Mouse (Mus musculus) erythroid progenitor cell, adult 5-6 weeks (primary cell): ENCODE results near the gene Mapt. TPM values are rescaled to one million over a fixed set of nuclear protein-coding genes. Genes with fewer than 3 reads are reported as not detected.

Experiments used
- ATAC-seq: replicated peaks from 2 replicates; pipeline ENCODE4 v1.8.0; 2016; ENCODE audit warnings: moderate number of reproducible peaks, mild to moderate bottlenecking, moderate TSS enrichment, inconsistent platforms; ENCODE audit not compliant: poor library complexity, low FRiP score, severe bottlenecking
- total RNA-seq, 2 experiments: library from RNA; stranded (forward) in 1 of 2; stranded (reverse) in 1 of 2; fragments of 150-400 nt in 1 of 2; fragments of 186-747, 209-891 nt in 1 of 2; gene quantifications; 2 replicates each; pipeline versions ENCODE4 v1.2.3 to v1.2.4; 2015 to 2017; ENCODE audit warnings: low replicate concordance in 2 of 2

Mapt gene
- total RNA-seq, 2 experiments from 2014 or later: not detected

DNA sequence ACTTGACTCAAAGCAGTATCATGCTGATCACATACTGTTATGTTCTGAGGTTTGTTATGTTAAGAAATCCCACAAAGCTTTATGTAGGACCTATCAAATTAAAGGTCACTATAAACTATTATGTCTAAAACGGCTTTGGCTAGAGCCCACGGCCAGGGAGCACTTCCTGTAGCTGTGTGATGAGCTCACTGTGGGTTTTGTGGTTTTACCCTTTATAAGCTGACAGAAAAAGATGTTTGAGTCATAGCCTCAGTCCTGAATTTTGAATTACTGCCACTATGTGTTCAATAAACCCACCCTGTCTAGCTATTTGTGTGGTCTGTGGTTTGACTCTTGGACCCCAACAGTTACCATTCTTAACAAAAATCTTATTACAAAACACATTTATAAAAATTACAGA is 130.6 kb downstream of the Mapt start:
- no peak for ATAC-seq

DNA sequence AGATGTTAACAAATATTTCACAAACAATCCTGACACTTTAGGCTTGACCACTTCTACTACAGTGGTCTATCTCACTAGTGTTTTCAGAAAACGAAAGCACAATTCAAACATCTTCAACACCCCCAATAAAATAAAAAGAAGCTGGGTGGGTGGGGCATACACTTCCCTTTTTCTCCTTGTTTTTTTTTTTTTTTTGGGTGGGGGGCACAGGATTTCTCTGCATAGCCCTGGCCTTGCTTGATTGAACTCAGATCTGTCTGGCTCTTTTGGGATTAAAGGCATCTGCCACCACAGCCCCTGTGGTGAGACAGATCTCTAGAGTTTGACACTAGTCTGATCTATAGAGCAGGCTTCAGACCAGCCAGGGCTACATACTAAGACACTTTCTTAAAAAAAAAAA is 131.5 kb downstream of the Mapt start:
- ATAC-seq: no peak

DNA sequence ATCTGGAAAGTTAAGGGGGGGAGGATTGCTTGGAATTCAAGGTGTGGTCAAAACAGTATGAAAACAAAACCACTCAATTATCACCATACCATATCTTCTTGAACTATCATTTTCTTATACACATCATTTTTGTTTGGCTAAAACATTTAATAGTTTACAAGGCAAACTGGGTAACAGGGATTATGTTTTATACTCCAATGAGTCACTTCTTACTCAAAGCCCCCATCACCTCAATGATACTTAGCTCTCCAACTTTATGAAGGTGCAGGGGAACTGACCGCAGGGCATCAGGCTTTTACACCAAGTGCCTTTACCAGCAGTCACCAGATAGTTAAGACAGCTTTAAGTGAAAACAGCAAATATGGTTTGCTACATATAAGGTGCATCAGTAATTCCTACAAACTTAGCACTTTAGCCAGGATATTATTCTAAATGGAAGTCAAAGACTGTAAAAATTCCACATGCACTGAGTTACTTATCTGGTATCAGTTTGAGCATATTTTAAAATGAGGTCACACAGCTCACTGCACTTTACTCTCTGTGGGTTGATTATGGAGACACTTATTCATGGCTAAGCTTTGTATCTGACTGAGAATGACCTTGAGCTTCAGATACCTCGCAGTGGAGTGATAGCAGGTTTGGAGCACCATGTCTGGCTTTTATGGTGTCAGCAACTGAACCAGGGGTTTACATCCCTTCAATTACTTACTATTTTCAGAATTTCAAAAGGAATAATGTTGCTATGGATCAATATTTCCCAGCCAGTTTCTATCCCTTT is 132.8 kb downstream of the Mapt start:
- ATAC-seq: no peak

DNA sequence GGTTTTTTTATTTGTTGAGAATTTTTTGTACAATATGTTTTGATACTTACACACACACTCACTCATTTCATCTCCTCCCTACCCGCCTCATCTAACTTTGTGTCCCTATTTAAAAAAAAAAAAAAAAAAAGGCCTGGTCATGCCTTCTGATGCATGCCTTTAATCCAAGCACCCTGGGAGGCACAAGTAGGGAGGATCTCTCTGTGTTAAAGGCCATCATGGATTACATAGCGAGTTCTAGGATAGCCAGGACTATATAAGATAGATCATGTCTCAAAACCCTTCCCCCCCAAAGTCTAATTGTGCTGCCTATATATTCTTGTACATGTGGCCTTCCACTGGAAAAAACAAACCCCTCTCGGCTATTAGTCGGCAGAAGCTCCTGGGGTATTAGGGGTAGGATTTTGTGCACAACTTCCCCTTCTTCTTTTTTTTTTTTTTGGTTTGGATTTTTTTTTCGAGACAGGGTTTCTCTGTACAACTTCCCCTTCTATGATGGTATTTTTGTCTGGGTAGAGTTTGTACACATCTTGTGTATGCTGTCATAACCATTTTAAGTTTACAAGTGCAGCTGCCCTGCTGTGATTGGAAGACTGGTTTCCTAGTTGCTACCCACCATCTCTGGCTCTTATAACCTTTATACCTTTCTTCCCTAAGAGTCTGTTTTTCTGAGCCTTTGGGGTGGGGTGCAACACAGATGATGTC is 136.4 kb downstream of the Mapt start:
- ATAC-seq: no peak

DNA sequence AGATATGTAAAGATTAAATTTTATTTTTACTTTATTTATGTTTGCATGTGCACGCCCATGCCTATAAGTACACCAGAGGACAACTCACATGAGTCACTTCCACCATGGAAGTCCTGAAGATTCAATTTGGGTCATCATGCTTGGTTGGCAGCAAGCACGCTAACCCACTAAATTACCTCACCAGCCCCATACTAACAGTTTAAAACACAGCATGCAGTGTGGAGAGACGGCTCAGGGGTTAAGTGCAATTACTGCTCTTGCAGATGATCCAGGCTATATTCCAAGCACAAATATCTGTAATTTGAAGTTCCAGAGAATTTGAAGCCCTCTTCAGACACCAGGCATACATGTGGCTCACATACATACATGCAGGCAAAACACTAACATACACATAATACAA is 145.1 kb downstream of the Mapt start:
- ATAC-seq: no peak

DNA sequence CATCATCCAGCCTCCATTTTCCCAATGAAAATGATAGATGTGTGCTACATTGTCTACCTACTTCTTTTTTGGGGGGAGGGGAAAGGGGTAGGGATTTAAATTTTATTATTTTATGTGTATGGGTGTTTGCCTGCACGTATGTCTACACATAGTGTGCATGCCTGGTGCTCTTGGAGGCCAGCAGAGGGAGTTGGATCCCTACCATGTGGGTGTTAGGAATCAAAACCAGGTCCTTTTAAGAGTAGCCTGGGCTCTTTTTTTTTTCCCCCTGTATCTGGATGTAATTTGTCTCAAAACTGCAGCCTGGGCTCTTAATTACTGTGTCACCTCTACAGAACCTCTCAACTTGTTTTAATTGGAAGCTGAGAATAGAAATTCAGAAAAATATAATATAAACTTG is 148.4 kb downstream of the Mapt start:
- no peak for ATAC-seq

Other genes with a start within 250 kb of the Mapt start
- gene Crhr1, start 98.5 kb upstream of the Mapt start, total RNA-seq (2015; ENCODE audit: low replicate concordance): not detected in 2 replicates
- not detected in 2 replicates for gene Crhr1, start 98.5 kb upstream of the Mapt start, total RNA-seq (2017; ENCODE audit: low replicate concordance)
- gene Sppl2c, start 45.1 kb upstream of the Mapt start, total RNA-seq (2015; ENCODE audit: low replicate concordance): not detected in 2 replicates
- gene Sppl2c, start 45.1 kb upstream of the Mapt start, total RNA-seq (2017; ENCODE audit: low replicate concordance): not detected in 2 replicates
- 29.8 and 31.7 TPM in 2 replicates for gene Kansl1, start 237.5 kb downstream of the Mapt start, total RNA-seq (2015; ENCODE audit: low replicate concordance)
- 19.8 and 23.9 TPM in 2 replicates for gene Kansl1, start 237.5 kb downstream of the Mapt start, total RNA-seq (2017; ENCODE audit: low replicate concordance)